Comparison of ENCODE assay signal across 14 mouse cellular contexts in genomic region chr10:122223076-122223475, GRCm38 (mm10).
A peak's percentile ranks its signal among the peaks of the same experiment; 100 is the strongest.
DNase-seq lines count a peak whose midpoint lies in the region; ATAC-seq and TF ChIP-seq lines count a peak whose summit lies in the region.
"Had no signal": no experiment of that assay in that cellular context is flagged by ENCODE, and none has a peak within 500 bp of the region (broad histone marks: within the 10 kb centered on the region; RNA-seq: fewer than 3 reads in every experiment).

No protein-coding gene starts in this region.

- H3K4me2 ChIP-seq in intestine, embryonic 15.5 days (replicated peaks): no peak overlapping the region
- H3K4me2 ChIP-seq in stomach, postnatal 0 days (replicated peaks; ENCODE audit: low read depth): no peak overlapping the region
- H3K4me2 ChIP-seq: forebrain, embryonic 15.5 days; liver, embryonic 12.5 days; midbrain, embryonic 13.5 days had no signal

- peak; percentile 51; the same call in 1 of the 2 replicates for ATAC-seq in intestine, embryonic 15.5 days
- no peak; the same call in 1 of the 2 replicates for ATAC-seq in stomach, postnatal 0 days (ENCODE audit: low FRiP score, low TSS enrichment)
- ATAC-seq: forebrain, embryonic 15.5 days; liver, embryonic 12.5 days; midbrain, embryonic 13.5 days had no signal

- no peak overlapping the region for H3K27ac ChIP-seq in intestine, embryonic 15.5 days
- no peak overlapping the region for H3K27ac ChIP-seq in stomach, postnatal 0 days (replicated peaks)
- H3K27ac ChIP-seq: forebrain, embryonic 15.5 days; hindbrain, embryonic 10.5 days; liver, embryonic 12.5 days; midbrain, embryonic 13.5 days had no signal

- WGBS in intestine, embryonic 15.5 days: 39% methylated on average over 3 of the region's 3 CpGs
- WGBS in stomach, postnatal 0 days: 39% methylated on average over 3 of the region's 3 CpGs

- H3K9ac ChIP-seq in intestine, embryonic 15.5 days: no peak overlapping the region
- no peak overlapping the region for H3K9ac ChIP-seq in stomach, postnatal 0 days (ENCODE audit: low read length)
- H3K9ac ChIP-seq: forebrain, embryonic 15.5 days; liver, embryonic 12.5 days; midbrain, embryonic 13.5 days had no signal

- peak; percentile 30 for DNase-seq in kidney, postnatal 10 days
- DNase-seq in kidney, postnatal 25 days: no peak
- DNase-seq in lung, postnatal 10 days: peak; percentile 24
- no peak for DNase-seq in lung, postnatal 25 days (ENCODE audit: low spot score)
- DNase-seq in stomach, postnatal 0 days (ENCODE audit: low spot score): no peak
- no peak for DNase-seq in heart, adult 11 months
- DNase-seq: cerebellum, postnatal 14 days; embryo, embryonic 11 days; heart, adult 18-20 months had no signal

- TF ChIP-seq CTCF in stomach, postnatal 0 days (IDR thresholded peaks at IDR 0.05; ENCODE audit: low read depth): peak; percentile 10; the same call in 1 of the 2 replicates

- no peak overlapping the region for H3K4me3 ChIP-seq in intestine, embryonic 15.5 days (replicated peaks)
- no peak overlapping the region for H3K4me3 ChIP-seq in stomach, postnatal 0 days (ENCODE audit: low read depth, low read length)
- H3K4me3 ChIP-seq: forebrain, embryonic 15.5 days; hindbrain, embryonic 10.5 days; liver, embryonic 12.5 days; midbrain, embryonic 13.5 days had no signal

- H3K36me3 ChIP-seq in intestine, embryonic 15.5 days: no peaks in the 10 kb centered on the region
- no peaks in the 10 kb centered on the region for H3K36me3 ChIP-seq in stomach, postnatal 0 days (ENCODE audit: control insufficient read depth, insufficient read depth, low read length)
- H3K36me3 ChIP-seq: forebrain, embryonic 15.5 days; hindbrain, embryonic 10.5 days; liver, embryonic 12.5 days; midbrain, embryonic 13.5 days had no signal

- H3K27me3 ChIP-seq in intestine, embryonic 15.5 days (replicated peaks): no peaks in the 10 kb centered on the region
- H3K27me3 ChIP-seq in stomach, postnatal 0 days (ENCODE audit: control insufficient read depth, insufficient read depth, low read length): no peaks in the 10 kb centered on the region
- H3K27me3 ChIP-seq: forebrain, embryonic 15.5 days; liver, embryonic 12.5 days; midbrain, embryonic 13.5 days had no signal

- no peaks in the 10 kb centered on the region for H3K4me1 ChIP-seq in intestine, embryonic 15.5 days (replicated peaks)
- H3K4me1 ChIP-seq in stomach, postnatal 0 days (replicated peaks; ENCODE audit: control insufficient read depth, insufficient read depth): no peaks in the 10 kb centered on the region
- H3K4me1 ChIP-seq: forebrain, embryonic 15.5 days; liver, embryonic 12.5 days; midbrain, embryonic 13.5 days had no signal

- no peak for TF ChIP-seq EP300 in stomach, postnatal 0 days (optimal IDR thresholded peaks at IDR 0.05)

- H3K9me3 ChIP-seq in intestine, embryonic 15.5 days: no peaks in the 10 kb centered on the region
- no peaks in the 10 kb centered on the region for H3K9me3 ChIP-seq in stomach, postnatal 0 days (ENCODE audit: control insufficient read depth, low read length)
- H3K9me3 ChIP-seq: forebrain, embryonic 15.5 days; hindbrain, embryonic 10.5 days; liver, embryonic 12.5 days; midbrain, embryonic 13.5 days had no signal

Comparison
In these comparisons a context has a peak if more than half of its experiments do, and no peak if none do; other contexts are left out.
1. DNase-seq: peak in kidney, postnatal 10 days (single experiment) and lung, postnatal 10 days (single experiment); none in kidney, postnatal 25 days (0 of 2), lung, postnatal 25 days (single experiment), stomach, postnatal 0 days (single experiment) and heart, adult 11 months (single experiment).